Mouse (Mus musculus): ENCODE data around the gene Nudcd2. TPM values are rescaled to one million over a fixed set of nuclear protein-coding genes. Genes with fewer than 3 reads are reported as not detected.

The Nudcd2 gene
- 7.4 TPM for polyA plus RNA-seq (2015; fragmentation: Illumina TruSeq; extraction: RNeasy Lipid Tissue Mini Kit (QIAGEN cat#74804); ENCODE audit: insufficient read depth, low read depth, low replicate concordance)

DNA sequence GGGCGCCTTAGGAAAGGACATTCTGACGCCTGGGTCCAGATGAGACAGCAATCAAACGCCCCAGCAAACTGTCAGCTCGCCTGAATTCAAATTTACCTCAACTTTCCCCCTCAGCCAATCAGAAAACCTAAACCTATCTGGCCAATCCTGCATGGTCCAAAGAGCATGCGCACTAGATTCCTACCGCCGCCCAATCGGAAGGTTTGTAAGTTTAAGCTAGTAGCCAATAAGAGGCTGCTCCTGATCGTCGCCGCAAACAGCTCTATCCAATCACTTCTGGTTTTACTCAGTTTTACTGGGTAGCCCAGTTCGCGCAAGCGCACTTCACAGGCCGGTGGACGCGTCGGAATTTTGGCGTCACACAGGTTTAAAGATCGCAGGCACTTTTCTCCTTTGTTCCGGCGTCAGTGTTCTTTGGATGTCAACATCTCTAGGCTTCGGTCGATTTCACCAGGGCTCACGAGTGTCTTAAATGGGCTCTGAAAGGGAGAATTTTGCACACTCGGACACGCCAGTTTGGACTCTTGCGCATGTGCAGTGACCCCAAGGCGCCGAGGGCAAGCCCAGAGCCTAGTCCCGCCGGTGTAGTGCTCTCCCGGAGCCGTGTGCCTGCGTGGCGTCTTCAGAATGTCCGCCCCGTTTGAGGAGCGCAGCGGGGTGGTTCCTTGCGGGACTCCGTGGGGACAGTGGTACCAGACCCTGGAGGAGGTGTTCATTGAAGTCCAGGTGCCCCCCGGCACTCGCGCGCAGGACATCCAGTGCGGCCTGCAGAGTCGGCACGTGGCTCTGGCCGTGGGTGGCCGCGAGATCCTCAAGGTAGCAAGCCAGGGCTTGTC is at the start of gene Nudcd2, which contains the start of gene Hmmr:
Gene Nudcd2 (plus strand): TSS at position 329 of the 836 bp plus-strand sequence.
Gene Hmmr (minus strand): TSS at position 84 of the 836 bp plus-strand sequence.

DNA sequence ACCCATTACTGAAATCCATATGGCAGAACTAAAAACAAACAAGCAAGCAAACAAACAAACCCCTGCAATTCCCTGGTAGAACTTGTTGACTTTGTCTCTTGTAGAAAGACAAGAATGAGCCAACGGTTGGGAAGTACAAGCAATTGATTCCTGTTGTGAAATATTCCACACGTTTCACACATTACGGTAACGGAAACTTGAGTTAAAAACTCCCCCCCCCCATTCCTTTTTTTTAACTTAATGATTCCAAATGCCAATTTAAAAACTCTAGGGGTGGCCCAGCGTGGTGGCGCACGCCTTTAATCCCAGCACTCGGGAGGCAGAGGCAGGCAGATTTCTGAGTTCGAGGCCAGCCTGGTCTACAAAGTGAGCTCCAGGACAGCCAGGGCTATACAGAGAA is 38.4 kb upstream of the Nudcd2 start, which contains the start of gene Mat2b:
Gene Mat2b (minus strand): TSS at position 101 of the 400 bp plus-strand sequence.

DNA sequence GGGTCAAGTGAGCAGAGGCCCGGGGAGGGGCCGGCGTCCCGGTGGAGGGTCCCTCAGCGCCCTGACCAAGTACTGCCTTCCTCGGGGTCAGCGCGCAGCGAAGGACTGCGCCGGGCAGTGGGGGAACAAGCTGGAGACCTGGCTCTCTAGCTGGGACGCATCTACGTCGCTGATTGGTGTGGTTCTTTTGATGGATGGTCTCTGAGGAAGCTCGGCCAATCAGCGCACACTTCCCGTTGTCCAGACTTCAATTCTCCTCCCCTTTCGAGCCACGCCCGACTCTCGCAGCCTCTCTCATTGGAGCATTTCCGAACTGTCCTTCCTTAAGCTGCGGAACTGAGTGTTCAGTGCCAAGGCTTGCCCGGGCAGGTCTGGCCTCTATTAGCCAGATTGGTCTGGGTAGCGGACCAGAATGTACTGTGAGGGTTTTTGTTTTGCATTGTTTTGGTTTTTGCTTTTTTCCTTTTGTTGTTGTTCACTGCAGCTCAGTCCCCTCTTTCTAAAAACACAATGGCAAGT is 21.7 kb downstream of the Nudcd2 start, which contains the start of gene Ccng1:
Gene Ccng1 (minus strand): TSS at position 203 of the 519 bp plus-strand sequence.

Other genes with a start within 250 kb of the Nudcd2 start
- gene Mat2b, start 38.5 kb upstream of the Nudcd2 start, polyA plus RNA-seq (2015; fragmentation: Illumina TruSeq; extraction: RNeasy Lipid Tissue Mini Kit (QIAGEN cat#74804); ENCODE audit: insufficient read depth, low read depth, low replicate concordance), result 16.8 TPM
- not detected for gene Hmmr, start 245 bp upstream of the Nudcd2 start, polyA plus RNA-seq (2015; fragmentation: Illumina TruSeq; extraction: RNeasy Lipid Tissue Mini Kit (QIAGEN cat#74804); ENCODE audit: insufficient read depth, low read depth, low replicate concordance)
- gene Ccng1, start 21.6 kb downstream of the Nudcd2 start, polyA plus RNA-seq (2015; fragmentation: Illumina TruSeq; extraction: RNeasy Lipid Tissue Mini Kit (QIAGEN cat#74804); ENCODE audit: insufficient read depth, low read depth, low replicate concordance), result 12.8 TPM